Mouse (Mus musculus): ENCODE measurements around the gene Msi2. TPM values are rescaled to one million over a fixed set of nuclear protein-coding genes. Genes with fewer than 3 reads are reported as not detected.
A peak's percentile ranks its signal among the peaks of the same experiment; 100 is the strongest.

Gene Msi2
- polyA plus RNA-seq, 1 experiment from 2014 or later = 2.9 TPM

- Histone ChIP-seq H3K9me3 (replicated peaks; ENCODE audit: control insufficient read depth, low read length) (no peaks in the 10 kb centered on the region), H3K4me2 (ENCODE audit: low read depth, low read length) (no peak overlapping the region), H3K36me3 (ENCODE audit: control insufficient read depth, insufficient read depth) (no peaks in the 10 kb centered on the region), H3K9ac (ENCODE audit: low read depth, low read length) (no peak overlapping the region), H3K4me1 (ENCODE audit: control insufficient read depth, low read depth, low read length) (peaks cover 29% of the 10 kb centered on the region), H3K27me3 (ENCODE audit: control insufficient read depth, insufficient read depth, low read depth, low read length) (no peaks in the 10 kb centered on the region), H3K4me3 (ENCODE audit: low read depth, low read length) (no peak overlapping the region), H3K27ac (ENCODE audit: low read length) (no peak overlapping the region; the same call in 1 of the 2 replicates)
- 66% methylated on average over 9 of the region's 9 CpGs for WGBS (ENCODE audit: insufficient replicate concordance)
- ATAC-seq (ENCODE audit: low read depth) = no peak
Measured at GRCm38 (mm10) chr11:88619468-88620157, 98.7 kb downstream of the Msi2 start.

DNA sequence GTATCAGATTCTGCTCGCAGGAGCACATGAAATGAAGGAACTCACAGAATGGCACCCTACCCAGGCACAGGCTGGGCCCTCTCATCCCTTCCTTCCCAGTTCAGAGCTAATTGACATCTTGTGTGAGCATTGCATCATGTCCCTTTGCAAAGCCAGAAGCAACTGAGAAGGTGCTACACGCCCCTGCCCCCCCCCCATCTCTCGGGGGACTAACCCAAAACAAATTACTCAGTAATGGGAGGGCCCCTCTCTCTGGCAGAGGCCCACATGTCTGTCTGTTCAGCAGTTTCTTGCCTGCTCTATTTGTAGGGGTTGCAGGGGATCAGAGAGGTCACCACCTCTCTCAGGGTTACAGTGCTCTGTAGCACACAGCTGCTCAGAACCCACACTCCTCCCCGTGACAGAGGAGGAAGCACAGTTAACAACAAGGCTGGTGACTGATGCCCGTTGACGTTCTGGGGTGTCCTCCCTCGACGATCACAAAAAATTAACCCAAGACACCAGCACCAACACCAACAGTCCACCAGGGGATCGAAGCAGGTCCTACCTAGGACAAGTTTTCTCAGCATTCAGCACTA, 99.5 kb downstream of the Msi2 start:
- ATAC-seq (ENCODE audit: low read depth) = peak; percentile 19; the same call in 1 of the 2 replicates
- H3K36me3 ChIP-seq (ENCODE audit: control insufficient read depth, insufficient read depth) = no peaks in the 10 kb centered on the region
- 16% methylated on average over 9 of the region's 9 CpGs for WGBS (ENCODE audit: insufficient replicate concordance)
- 0 out of 2 replicates have a peak overlapping the region, but pooled peaks have one; percentile 15 for H3K27ac ChIP-seq (ENCODE audit: low read length)
- H3K4me1 ChIP-seq (ENCODE audit: control insufficient read depth, low read depth, low read length) = peaks cover 36% of the 10 kb centered on the region
- no peak overlapping the region for H3K9ac ChIP-seq (ENCODE audit: low read depth, low read length)
- H3K27me3 ChIP-seq (ENCODE audit: control insufficient read depth, insufficient read depth, low read depth, low read length) = no peaks in the 10 kb centered on the region
- no peak overlapping the region for H3K4me3 ChIP-seq (ENCODE audit: low read depth, low read length)
- no peaks in the 10 kb centered on the region for H3K9me3 ChIP-seq (replicated peaks; ENCODE audit: control insufficient read depth, low read length)
- no peak overlapping the region for H3K4me2 ChIP-seq (ENCODE audit: low read depth, low read length)

GRCm38 (mm10) chr11:88618005-88618501, 100.3 kb downstream of the Msi2 start:
- peak overlapping the region; percentile 40; the same call in 1 of the 2 replicates for H3K27ac ChIP-seq (ENCODE audit: low read length)

DNA sequence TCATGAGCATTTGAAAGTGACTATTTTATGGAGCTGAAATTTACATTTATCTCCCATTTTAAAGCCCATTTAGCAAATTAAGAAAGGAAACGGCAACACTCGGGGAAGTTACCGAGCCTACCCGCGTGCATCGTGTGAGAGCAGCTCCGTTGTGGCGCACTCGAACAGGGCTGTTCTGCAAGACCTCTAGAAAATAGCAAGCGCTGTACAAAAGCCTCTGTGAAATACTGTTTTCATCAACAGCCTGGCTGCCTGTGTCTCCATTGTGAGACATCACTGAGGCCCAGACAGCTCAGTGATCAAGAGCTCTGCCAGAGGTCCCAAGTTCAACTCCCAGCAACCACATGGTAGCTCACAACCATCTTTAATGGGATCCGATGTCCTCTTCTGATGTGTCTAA, 100.9 kb downstream of the Msi2 start:
- ATAC-seq (ENCODE audit: low read depth) = no peak
- no peak overlapping the region for H3K4me2 ChIP-seq (ENCODE audit: low read depth, low read length)

More at GRCm38 (mm10) chr11:88618005-88618501, 100.3 kb downstream of the Msi2 start:
- ATAC-seq (ENCODE audit: low read depth) = no peak
- Histone ChIP-seq H3K27me3 (ENCODE audit: control insufficient read depth, insufficient read depth, low read depth, low read length) (no peaks in the 10 kb centered on the region), H3K36me3 (ENCODE audit: control insufficient read depth, insufficient read depth) (no peaks in the 10 kb centered on the region), H3K9me3 (replicated peaks; ENCODE audit: control insufficient read depth, low read length) (no peaks in the 10 kb centered on the region), H3K4me1 (ENCODE audit: control insufficient read depth, low read depth, low read length) (peaks cover 36% of the 10 kb centered on the region), H3K4me3 (ENCODE audit: low read depth, low read length) (no peak overlapping the region), H3K4me2 (ENCODE audit: low read depth, low read length) (no peak overlapping the region), H3K9ac (ENCODE audit: low read depth, low read length) (no peak overlapping the region)
- WGBS (ENCODE audit: insufficient replicate concordance) = 66% methylated on average over 16 of the region's 16 CpGs

DNA sequence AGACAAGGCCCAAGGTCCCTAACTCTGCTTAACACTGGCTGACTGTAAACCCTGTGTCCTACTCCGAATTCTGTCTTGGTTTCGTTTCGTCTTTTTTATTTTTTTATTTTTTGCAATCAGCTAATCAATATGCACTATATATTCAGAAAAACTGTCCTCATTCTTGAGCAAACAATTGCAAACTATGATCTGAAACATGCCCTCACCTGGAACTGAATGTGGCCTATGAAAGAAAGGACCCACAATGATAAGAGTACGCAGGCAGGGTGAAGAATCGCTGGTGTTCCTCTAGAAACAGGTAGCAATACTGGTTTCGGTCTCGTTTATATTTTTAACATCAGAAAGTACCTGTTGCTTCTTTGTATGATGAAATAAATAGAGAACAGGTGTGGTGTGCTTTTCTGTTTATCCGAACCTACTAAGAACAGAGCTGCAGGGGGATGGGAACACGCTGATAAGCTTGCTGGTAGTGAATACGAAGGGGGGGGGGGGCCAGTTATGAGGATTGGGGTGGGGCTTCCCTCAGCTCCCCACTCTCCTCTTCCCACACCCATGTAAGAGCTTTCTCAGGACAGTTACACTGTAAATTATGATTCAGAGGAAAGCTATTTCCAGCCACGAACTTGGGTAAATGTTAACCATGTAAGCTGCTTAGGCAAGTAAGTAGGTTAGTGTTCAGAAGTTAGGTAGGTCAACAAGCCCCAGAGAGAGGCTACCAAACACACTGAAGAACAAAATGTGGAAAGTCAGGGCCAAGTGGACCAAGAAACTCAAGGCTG, 103.6 kb downstream of the Msi2 start:
- Histone ChIP-seq H3K9me3 (replicated peaks; ENCODE audit: control insufficient read depth, low read length) (no peaks in the 10 kb centered on the region), H3K4me3 (ENCODE audit: low read depth, low read length) (peak overlapping the region; percentile 20), H3K27ac (ENCODE audit: low read length) (peak overlapping the region; percentile 62), H3K4me2 (ENCODE audit: low read depth, low read length) (peak overlapping the region; percentile 51), H3K9ac (ENCODE audit: low read depth, low read length) (peak overlapping the region; percentile 17), H3K4me1 (ENCODE audit: control insufficient read depth, low read depth, low read length) (peaks cover 30% of the 10 kb centered on the region), H3K36me3 (ENCODE audit: control insufficient read depth, insufficient read depth) (no peaks in the 10 kb centered on the region), H3K27me3 (ENCODE audit: control insufficient read depth, insufficient read depth, low read depth, low read length) (no peaks in the 10 kb centered on the region)
- WGBS (ENCODE audit: insufficient replicate concordance) = 27% methylated on average over 11 of the region's 11 CpGs
- ATAC-seq (ENCODE audit: low read depth) = peak; percentile 50

More for the DNA sequence above, 100.9 kb downstream of the Msi2 start:
- Histone ChIP-seq H3K27ac (ENCODE audit: low read length) (peak overlapping the region; percentile 40; the same call in 1 of the 2 replicates), H3K4me3 (ENCODE audit: low read depth, low read length) (no peak overlapping the region), H3K36me3 (ENCODE audit: control insufficient read depth, insufficient read depth) (no peaks in the 10 kb centered on the region), H3K9ac (ENCODE audit: low read depth, low read length) (no peak overlapping the region), H3K27me3 (ENCODE audit: control insufficient read depth, insufficient read depth, low read depth, low read length) (no peaks in the 10 kb centered on the region), H3K9me3 (replicated peaks; ENCODE audit: control insufficient read depth, low read length) (no peaks in the 10 kb centered on the region), H3K4me1 (ENCODE audit: control insufficient read depth, low read depth, low read length) (peaks cover 34% of the 10 kb centered on the region)
- WGBS (ENCODE audit: insufficient replicate concordance) = 88% methylated on average over 11 of the region's 11 CpGs

GRCm38 (mm10) chr11:88613771-88614526, 104.4 kb downstream of the Msi2 start:
- Histone ChIP-seq H3K4me3 (ENCODE audit: low read depth, low read length) (peak overlapping the region; percentile 20; the same call in 1 of the 2 replicates), H3K4me2 (ENCODE audit: low read depth, low read length) (peak overlapping the region; percentile 51), H3K36me3 (ENCODE audit: control insufficient read depth, insufficient read depth) (no peaks in the 10 kb centered on the region), H3K9me3 (replicated peaks; ENCODE audit: control insufficient read depth, low read length) (no peaks in the 10 kb centered on the region), H3K27me3 (ENCODE audit: control insufficient read depth, insufficient read depth, low read depth, low read length) (no peaks in the 10 kb centered on the region), H3K9ac (ENCODE audit: low read depth, low read length) (peak overlapping the region; percentile 17; the same call in 1 of the 2 replicates), H3K4me1 (ENCODE audit: control insufficient read depth, low read depth, low read length) (peaks cover 29% of the 10 kb centered on the region), H3K27ac (ENCODE audit: low read length) (peak overlapping the region; percentile 62)
- ATAC-seq (ENCODE audit: low read depth) = 0 out of 2 replicates have a peak, but pooled peaks have one; percentile 12
- WGBS (ENCODE audit: insufficient replicate concordance) = 11% methylated on average over 11 of the region's 11 CpGs

GRCm38 (mm10) chr11:88613008-88613407, 105.3 kb downstream of the Msi2 start:
- H3K9me3 ChIP-seq (replicated peaks; ENCODE audit: control insufficient read depth, low read length) = no peaks in the 10 kb centered on the region
- H3K9ac ChIP-seq (ENCODE audit: low read depth, low read length) = no peak overlapping the region
- no peak overlapping the region for H3K4me2 ChIP-seq (ENCODE audit: low read depth, low read length)
- peaks cover 28% of the 10 kb centered on the region for H3K4me1 ChIP-seq (ENCODE audit: control insufficient read depth, low read depth, low read length)
- H3K4me3 ChIP-seq (ENCODE audit: low read depth, low read length) = no peak overlapping the region
- 71% methylated on average over 6 of the region's 6 CpGs for WGBS (ENCODE audit: insufficient replicate concordance)
- no peak for ATAC-seq (ENCODE audit: low read depth)
- no peaks in the 10 kb centered on the region for H3K27me3 ChIP-seq (ENCODE audit: control insufficient read depth, insufficient read depth, low read depth, low read length)
- H3K27ac ChIP-seq (ENCODE audit: low read length) = no peak overlapping the region
- H3K36me3 ChIP-seq (ENCODE audit: control insufficient read depth, insufficient read depth) = no peaks in the 10 kb centered on the region

- Histone ChIP-seq H3K36me3 (ENCODE audit: control insufficient read depth, insufficient read depth) (no peaks in the 10 kb centered on the region), H3K9ac (ENCODE audit: low read depth, low read length) (no peak overlapping the region), H3K27ac (ENCODE audit: low read length) (no peak overlapping the region), H3K27me3 (ENCODE audit: control insufficient read depth, insufficient read depth, low read depth, low read length) (no peaks in the 10 kb centered on the region), H3K4me1 (ENCODE audit: control insufficient read depth, low read depth, low read length) (peaks cover 28% of the 10 kb centered on the region), H3K9me3 (replicated peaks; ENCODE audit: control insufficient read depth, low read length) (no peaks in the 10 kb centered on the region), H3K4me3 (ENCODE audit: low read depth, low read length) (no peak overlapping the region), H3K4me2 (ENCODE audit: low read depth, low read length) (no peak overlapping the region)
- WGBS (ENCODE audit: insufficient replicate concordance) = 77% methylated on average over 7 of the region's 7 CpGs
- no peak for ATAC-seq (ENCODE audit: low read depth)
Measured at GRCm38 (mm10) chr11:88612141-88612540, 106.2 kb downstream of the Msi2 start.

Data from liver, embryonic 16.5 days (tissue).